Mouse (Mus musculus) embryonic fibroblast, embryonic 13.5 days (primary cell): ENCODE data around the gene Gm20388. TPM values are rescaled to one million over a fixed set of nuclear protein-coding genes. Genes with fewer than 3 reads are reported as not detected.

Experiments used
- H3K27ac ChIP-seq: 2 replicates; pipeline ENCODE4 v1.5.1; 2012; ENCODE audit warnings: low read length, control low read depth, inconsistent platforms; ENCODE audit not compliant: insufficient read depth
- H3K4me1 ChIP-seq: 2 replicates; pipeline ENCODE4 v1.6.1; 2011; ENCODE audit warnings: low read length; ENCODE audit not compliant: control insufficient read depth, insufficient read depth
- H3K4me3 ChIP-seq: 2 replicates; pipeline ENCODE4 v1.5.1; 2011; ENCODE audit warnings: mild to moderate bottlenecking, control low read depth, low read length; ENCODE audit not compliant: insufficient read depth
- CTCF ChIP-seq: IDR thresholded peaks from 2 replicates; pipeline ENCODE4 v1.5.1; 2011; ENCODE audit warnings: mild to moderate bottlenecking, control low read depth, low read length, moderate library complexity, borderline replicate concordance; ENCODE audit not compliant: insufficient read depth
- POLR2A ChIP-seq: IDR thresholded peaks from 2 replicates; pipeline ENCODE4 v1.6.1; 2011; ENCODE audit warnings: low read depth, mild to moderate bottlenecking, control low read depth, low read length, moderate library complexity
- polyA plus RNA-seq: library from polyadenylated mRNA; stranded (reverse); fragments of >200 nt; gene quantifications from 2 replicates; pipeline ENCODE4 v1.2.4, GENCODE M21; 2011; ENCODE audit warnings: low read depth; ENCODE audit not compliant: missing spikeins, insufficient read length

The Gm20388 gene
- polyA plus RNA-seq, 1 experiment, result 82.8 TPM

DNA sequence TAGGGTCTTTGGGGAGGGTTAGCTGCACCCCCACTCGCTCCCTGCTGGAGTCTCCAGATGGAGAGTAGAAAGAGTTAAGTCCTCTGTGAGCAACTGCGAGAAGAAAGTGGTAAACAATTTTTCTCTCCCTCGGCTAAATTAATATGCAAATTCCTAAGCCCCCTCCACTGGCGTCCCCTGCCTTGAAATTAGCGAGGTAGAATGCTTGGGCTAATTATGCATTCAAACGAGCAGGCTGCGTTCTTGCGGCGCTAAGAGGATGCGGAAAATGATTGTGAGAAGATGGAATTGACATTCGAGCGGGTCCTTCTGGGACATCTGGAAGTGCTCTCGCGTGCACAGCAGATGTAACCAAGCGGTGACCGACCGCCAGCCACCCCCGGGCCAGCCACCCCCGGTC, 2831.8 kb downstream of the Gm20388 start:
- TF ChIP-seq CTCF, result no peak
- no peak for TF ChIP-seq POLR2A
- no peak overlapping the region for H3K4me3 ChIP-seq
- H3K4me1 ChIP-seq, result no peaks in the 10 kb centered on the region
- no peak overlapping the region for H3K27ac ChIP-seq

DNA sequence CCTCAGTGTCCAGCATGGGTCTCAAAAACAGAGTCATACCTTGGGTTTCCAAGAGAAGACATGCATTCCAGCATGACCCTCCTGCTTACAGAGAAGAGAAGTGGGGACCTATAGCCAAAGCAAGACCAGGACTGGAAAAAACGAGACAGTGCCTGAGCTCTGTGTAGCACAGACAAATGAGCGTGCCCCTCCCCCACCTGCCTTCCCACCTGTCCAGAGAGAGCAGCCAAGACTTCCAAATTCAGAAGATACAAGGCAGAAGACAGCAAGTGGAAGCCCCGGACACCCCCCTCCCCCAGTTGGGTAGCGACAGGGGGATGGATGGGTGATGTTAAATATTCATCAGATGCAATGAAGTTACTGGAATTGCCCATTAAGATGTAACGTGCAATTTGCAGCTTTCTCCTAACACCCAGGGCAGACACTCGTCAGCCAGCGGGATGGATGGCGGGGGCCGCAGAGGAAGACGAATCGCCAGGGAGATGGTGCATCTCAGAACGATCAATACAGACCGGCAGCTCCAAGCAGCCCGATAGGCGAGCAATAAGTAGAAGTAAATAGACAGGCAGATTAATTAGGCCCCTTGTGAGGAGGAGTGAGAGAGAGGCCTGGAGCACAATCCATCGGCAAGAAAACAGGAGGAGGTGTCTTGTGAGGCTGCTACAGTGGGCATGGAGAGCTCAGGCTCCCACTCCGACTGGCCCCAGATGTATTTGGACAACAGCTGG, 2834.5 kb downstream of the Gm20388 start:
- TF ChIP-seq CTCF (no peak), POLR2A (no peak)
- Histone ChIP-seq H3K4me1 (no peaks in the 10 kb centered on the region), H3K4me3 (no peak overlapping the region), H3K27ac (no peak overlapping the region)

DNA sequence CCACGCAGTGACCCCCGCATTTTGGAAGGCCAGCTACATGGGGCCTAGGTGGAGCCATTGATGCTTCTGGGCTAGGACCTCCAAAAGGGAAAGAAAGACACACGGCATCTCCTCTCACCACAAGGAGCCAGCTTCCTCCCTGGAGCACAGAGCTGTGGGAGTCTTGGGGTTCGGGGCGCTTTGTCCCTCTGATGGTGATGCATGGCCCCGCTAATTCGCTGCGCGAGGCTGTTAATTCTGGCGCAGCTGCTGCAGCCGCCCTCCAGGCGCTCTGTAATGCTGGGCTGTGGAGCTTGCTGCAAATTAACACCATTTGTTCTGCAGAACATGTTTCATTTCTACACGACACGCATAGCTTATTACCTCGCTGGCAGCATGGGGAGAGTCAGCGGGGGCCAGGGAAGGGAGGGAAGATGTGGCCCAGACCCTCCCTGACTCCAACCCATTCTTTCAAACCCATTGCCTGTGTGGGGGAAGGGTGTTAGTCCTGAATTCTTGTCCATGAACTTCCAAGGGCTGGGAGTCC, 2835.2 kb downstream of the Gm20388 start:
- Histone ChIP-seq H3K4me3 (no peak overlapping the region), H3K27ac (no peak overlapping the region), H3K4me1 (no peaks in the 10 kb centered on the region)
- TF ChIP-seq CTCF (no peak), POLR2A (no peak)

DNA sequence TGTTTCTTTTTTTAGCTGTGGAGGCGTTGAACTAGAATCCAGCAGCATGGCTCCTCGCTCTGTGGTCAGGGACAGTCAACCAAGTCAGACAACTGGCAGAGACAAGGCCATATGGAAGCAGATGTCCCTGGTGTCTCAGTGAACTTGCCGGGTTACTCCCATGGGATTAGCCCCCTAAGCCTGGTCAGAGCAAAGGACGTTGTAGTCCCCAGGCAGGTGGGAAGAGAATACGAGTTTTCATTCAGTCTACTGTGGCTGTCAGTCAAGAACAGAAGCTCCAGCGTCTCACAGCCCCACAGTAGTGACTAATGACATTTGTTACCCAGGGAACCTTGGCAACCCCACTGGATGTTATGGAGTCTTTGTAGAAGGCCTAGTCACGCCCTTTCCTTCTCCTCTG, 2835.8 kb downstream of the Gm20388 start:
- TF ChIP-seq CTCF, result no peak
- TF ChIP-seq POLR2A, result no peak
- H3K4me3 ChIP-seq, result no peak overlapping the region
- no peak overlapping the region for H3K27ac ChIP-seq
- no peaks in the 10 kb centered on the region for H3K4me1 ChIP-seq

DNA sequence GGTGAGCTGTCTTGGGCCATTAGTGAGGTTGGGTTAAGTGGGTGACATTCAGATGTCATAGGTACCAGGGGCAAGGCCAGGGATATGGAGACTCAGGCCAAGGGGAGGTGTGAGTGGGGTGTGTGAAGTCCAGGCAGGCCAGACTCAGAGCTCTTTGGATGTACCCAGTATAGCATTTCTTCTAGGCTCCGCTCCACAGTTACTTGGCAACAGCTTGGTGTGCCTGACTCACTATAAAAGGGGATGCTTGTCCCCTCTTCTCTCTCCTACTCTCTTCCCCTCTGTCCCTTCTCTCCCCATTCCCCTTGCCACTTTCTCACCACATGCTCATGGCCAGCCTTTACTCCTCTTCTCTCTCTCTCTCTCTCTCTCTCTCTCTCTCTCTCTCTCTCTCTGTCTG, 2837.2 kb downstream of the Gm20388 start:
- Histone ChIP-seq H3K4me3 (no peak overlapping the region), H3K4me1 (no peaks in the 10 kb centered on the region), H3K27ac (no peak overlapping the region)
- TF ChIP-seq CTCF, result no peak
- no peak for TF ChIP-seq POLR2A

DNA sequence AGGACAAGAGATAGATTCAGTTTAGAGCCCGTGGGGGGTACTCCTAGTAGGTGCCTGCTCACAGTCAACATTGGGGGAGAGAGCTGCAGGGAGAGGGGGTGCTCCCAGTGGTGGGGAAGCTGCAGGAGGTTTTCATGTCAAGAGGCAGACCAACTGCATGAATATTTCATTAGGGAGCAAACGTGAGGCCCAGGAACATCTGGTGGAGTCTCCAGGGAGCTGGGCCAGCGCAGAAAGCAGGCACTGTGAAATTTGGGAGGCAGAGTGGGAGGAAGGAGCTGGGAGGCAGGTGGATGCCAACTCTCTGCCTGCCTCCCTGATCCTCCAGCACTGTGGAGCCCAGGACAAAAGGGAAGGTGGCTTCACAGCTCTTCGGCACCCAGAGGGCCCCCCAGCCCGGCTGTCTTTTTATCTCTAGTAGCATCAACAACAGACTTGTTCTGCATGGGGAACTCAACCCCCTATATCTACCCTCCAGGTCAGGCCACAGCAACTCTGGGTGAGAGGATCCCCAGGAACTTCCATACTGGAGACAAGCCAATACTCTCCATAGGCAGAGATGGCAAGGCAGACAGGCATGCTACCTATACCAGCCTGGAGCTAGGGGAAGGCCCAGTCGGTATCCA, 2838.8 kb downstream of the Gm20388 start:
- no peak for TF ChIP-seq POLR2A
- TF ChIP-seq CTCF, result no peak
- no peaks in the 10 kb centered on the region for H3K4me1 ChIP-seq
- H3K27ac ChIP-seq, result no peak overlapping the region
- no peak overlapping the region for H3K4me3 ChIP-seq

DNA sequence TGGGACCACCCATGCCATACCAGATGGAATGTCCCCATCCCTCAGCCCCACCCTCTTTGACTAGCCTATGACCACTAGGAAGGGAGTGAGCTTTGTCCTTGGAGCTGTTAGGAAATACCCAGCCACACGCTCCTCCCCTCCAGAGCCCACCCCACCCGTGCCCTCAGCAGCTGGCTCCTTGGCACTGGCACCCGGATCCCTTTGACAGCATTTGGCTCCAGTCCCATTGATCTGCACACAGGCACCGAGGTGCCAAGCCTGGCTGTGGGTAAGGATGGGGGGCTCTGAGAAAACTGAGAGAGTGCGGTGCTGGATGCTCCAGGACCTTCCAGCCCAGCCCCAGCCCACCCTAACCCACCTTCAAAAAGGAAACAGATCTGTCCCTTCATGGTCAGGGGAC, 2840.7 kb downstream of the Gm20388 start:
- Histone ChIP-seq H3K4me1 (no peaks in the 10 kb centered on the region), H3K4me3 (no peak overlapping the region)
- TF ChIP-seq CTCF, result no peak
- no peak for TF ChIP-seq POLR2A

DNA sequence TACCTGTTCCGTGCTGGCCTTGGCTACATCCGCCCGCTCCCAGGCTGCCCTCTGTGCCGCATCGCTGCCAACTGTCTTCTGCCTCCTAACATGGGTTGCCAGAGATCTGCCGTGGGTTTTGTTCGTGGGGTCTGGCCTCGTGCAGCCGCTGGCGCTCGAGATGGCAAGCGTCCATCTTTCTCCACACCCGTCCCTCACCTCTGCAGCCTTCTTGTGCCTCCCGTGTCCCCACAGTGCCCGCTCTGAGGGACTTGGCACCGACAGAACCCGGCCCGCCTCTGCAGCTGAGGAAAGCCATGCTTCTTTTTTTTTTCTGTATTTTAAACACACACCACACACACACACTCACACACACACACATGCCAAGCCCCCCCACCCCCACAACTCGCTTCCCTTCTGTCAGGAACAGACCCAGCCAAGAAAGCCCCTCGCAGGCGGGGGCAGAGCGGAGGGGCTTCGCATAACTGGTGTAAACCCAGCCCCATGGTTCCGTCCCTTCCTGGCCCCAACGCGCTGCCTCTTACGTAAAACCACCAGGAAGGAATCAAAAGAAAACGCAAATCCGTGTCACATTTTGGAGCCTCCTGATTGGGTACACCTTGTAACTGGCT, 2841.6 kb downstream of the Gm20388 start:
- Histone ChIP-seq H3K27ac (no peak overlapping the region), H3K4me3 (no peak overlapping the region), H3K4me1 (no peaks in the 10 kb centered on the region)
- TF ChIP-seq CTCF (no peak), POLR2A (no peak)

More for the DNA sequence above, 2840.7 kb downstream of the Gm20388 start:
- no peak overlapping the region for H3K27ac ChIP-seq

DNA sequence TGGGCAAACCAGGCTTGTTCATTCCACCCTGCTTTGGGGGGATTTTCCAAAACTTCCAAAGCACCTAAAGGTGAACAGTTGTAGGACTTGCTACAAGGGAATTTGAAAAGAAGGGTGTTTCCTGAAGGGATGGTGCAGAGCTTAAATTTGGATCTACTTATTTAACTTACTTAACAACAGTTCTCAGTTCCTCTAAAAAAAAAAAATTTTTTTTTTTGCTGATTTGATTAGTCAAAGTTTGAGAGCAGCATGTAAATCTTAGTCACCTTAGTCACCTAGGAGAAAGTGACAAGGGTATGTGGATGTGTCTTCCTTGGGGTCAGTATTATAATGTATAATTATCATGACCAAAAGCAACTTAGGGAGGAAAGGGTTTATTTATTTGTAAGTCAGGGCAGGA, 2848.0 kb downstream of the Gm20388 start:
- H3K4me1 ChIP-seq, result no peaks in the 10 kb centered on the region
- TF ChIP-seq POLR2A, result no peak
- no peak for TF ChIP-seq CTCF
- H3K27ac ChIP-seq, result no peak overlapping the region
- no peak overlapping the region for H3K4me3 ChIP-seq

DNA sequence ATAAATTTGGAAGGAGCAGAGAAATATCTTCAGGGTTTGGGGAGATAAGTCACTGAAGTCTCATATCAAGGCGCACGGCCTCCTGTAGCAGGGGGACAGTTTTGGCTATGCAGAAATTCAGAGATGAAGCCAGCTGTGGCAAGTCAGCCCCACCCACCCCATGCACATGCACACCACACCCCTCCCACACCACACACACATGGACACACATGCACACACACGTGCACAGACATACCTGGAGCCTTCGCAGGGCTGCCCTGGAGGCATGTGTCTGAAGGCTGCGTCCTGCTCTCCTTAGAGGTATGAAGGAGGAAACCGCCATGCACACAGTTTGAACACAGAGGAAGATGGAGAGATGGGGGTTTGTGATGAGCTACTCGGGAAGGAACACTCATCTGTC, 2849.5 kb downstream of the Gm20388 start:
- no peak overlapping the region for H3K4me3 ChIP-seq
- TF ChIP-seq CTCF (no peak), POLR2A (no peak)
- H3K27ac ChIP-seq, result no peak overlapping the region
- no peaks in the 10 kb centered on the region for H3K4me1 ChIP-seq
